Mouse (Mus musculus) heart, postnatal 25 days (tissue): ENCODE data around the gene Rrh. TPM values are rescaled to one million over a fixed set of nuclear protein-coding genes. Genes with fewer than 3 reads are reported as not detected.

ENCODE experiments used
- DNase-seq: peaks from one replicate; pipeline ENCODE4 v3.0.0; 2022; ENCODE audit warnings: low spot score
- intact Hi-C: fragments of 180-260 bp; cut with DNase I; formaldehyde crosslinking; loops from one replicate; pipeline ENCODE4 v1.15.1; 2025
- total RNA-seq, 2 experiments: library from RNA; stranded (reverse); gene quantifications; 2 replicates each; pipeline ENCODE4 v1.2.3; 2021

Gene Rrh
- total RNA-seq: not detected

GRCm38 (mm10) chr3:129822206-129822775, at the start of gene Rrh:
Rrh (minus strand) TSS chr3:129822587.
- no peak for DNase-seq
- intact Hi-C loops: loop anchor here (10.0 kb wide), 1 partner anchor 287 kb away; the partner anchor contains the start of gene Elovl6

- no peak for DNase-seq
- intact Hi-C loops: loop anchor here (5.0 kb wide), 1 partner anchor 214 kb away; no protein-coding TSS in a partner anchor
These were observed 41.3 kb upstream of the Rrh start for GRCm38 (mm10) chr3:129863698-129864097.

GRCm38 (mm10) chr3:129862592-129862991, 40.2 kb upstream of the Rrh start:
- intact Hi-C loops: loop anchor here (5.0 kb wide), 1 partner anchor 215 kb away; no protein-coding TSS in a partner anchor
- no peak for DNase-seq

GRCm38 (mm10) chr3:129846846-129847245, 24.5 kb upstream of the Rrh start:
- DNase-seq: no peak
- intact Hi-C loops: no loop called here

GRCm38 (mm10) chr3:129845868-129846267, 23.5 kb upstream of the Rrh start:
- DNase-seq: no peak
- intact Hi-C loops: no loop called here

GRCm38 (mm10) chr3:129838017-129838416, 15.6 kb upstream of the Rrh start:
- no peak for DNase-seq
- intact Hi-C loops: loop anchor here (10.0 kb wide), 1 partner anchor 867 kb away; the partner anchor contains the start of gene Ostc

GRCm38 (mm10) chr3:129836965-129837364, 14.6 kb upstream of the Rrh start:
- intact Hi-C loops: loop anchor here (10.0 kb wide), 1 partner anchor 868 kb away; the partner anchor contains the start of gene Ostc
- DNase-seq: no peak

- no peak for DNase-seq
- intact Hi-C loops: loop anchor here (10.0 kb wide), 1 partner anchor 869 kb away; the partner anchor contains the start of gene Ostc
These were observed 13.8 kb upstream of the Rrh start for GRCm38 (mm10) chr3:129836051-129836697.

GRCm38 (mm10) chr3:129835388-129835934, 13.1 kb upstream of the Rrh start, which contains the start of gene Cfi:
Cfi (plus strand) TSS chr3:129835884.
- no peak for DNase-seq
- intact Hi-C loops: loop anchor here (10.0 kb wide), 1 partner anchor 869 kb away; the partner anchor contains the start of gene Ostc

- peak; percentile 90 for DNase-seq
- intact Hi-C loops: loop anchor here (2.0 to 10.0 kb wide), 4 partner anchors 46 to 874 kb away; partner anchors contain the start of genes Ostc and Pla2g12a
These were observed 8.7 kb upstream of the Rrh start, which contains the start of gene Gar1 for GRCm38 (mm10) chr3:129831035-129831568. Gar1 (minus strand) TSS chr3:129831396.

GRCm38 (mm10) chr3:129830626-129831025, 8.2 kb upstream of the Rrh start:
- DNase-seq: no peak
- intact Hi-C loops: loop anchor here (2.0 to 10.0 kb wide), 4 partner anchors 47 to 874 kb away; partner anchors contain the start of genes Ostc and Pla2g12a

GRCm38 (mm10) chr3:129827691-129828090, 5.3 kb upstream of the Rrh start:
- intact Hi-C loops: loop anchor here (5.0 to 10.0 kb wide), 3 partner anchors 235 to 293 kb away; partner anchors contain the start of genes Elovl6 and Sec24b
- no peak for DNase-seq

- intact Hi-C loops: loop anchor here (5.0 to 10.0 kb wide), 3 partner anchors 236 to 292 kb away; partner anchors contain the start of genes Elovl6 and Sec24b
- DNase-seq: no peak
These were observed 4.3 kb upstream of the Rrh start for GRCm38 (mm10) chr3:129826691-129827090.

GRCm38 (mm10) chr3:129824891-129825290, 2.5 kb upstream of the Rrh start:
- no peak for DNase-seq
- intact Hi-C loops: loop anchor here (5.0 to 10.0 kb wide), 3 partner anchors 237 to 290 kb away; partner anchors contain the start of genes Elovl6 and Sec24b

- intact Hi-C loops: loop anchor here (10.0 kb wide), 1 partner anchor 289 kb away; the partner anchor contains the start of gene Elovl6
These were observed 1.8 kb upstream of the Rrh start for GRCm38 (mm10) chr3:129824146-129824545.

GRCm38 (mm10) chr3:129823293-129823692, 906 bp upstream of the Rrh start:
- intact Hi-C loops: loop anchor here (10.0 kb wide), 1 partner anchor 288 kb away; the partner anchor contains the start of gene Elovl6
- DNase-seq: no peak

More at GRCm38 (mm10) chr3:129824146-129824545, 1.8 kb upstream of the Rrh start:
- no peak for DNase-seq

- no peak for DNase-seq
- intact Hi-C loops: loop anchor here (10.0 kb wide), 1 partner anchor 287 kb away; the partner anchor contains the start of gene Elovl6
These were observed 651 bp downstream of the Rrh start for GRCm38 (mm10) chr3:129821736-129822135.

- intact Hi-C loops: loop anchor here (10.0 kb wide), 1 partner anchor 286 kb away; the partner anchor contains the start of gene Elovl6
- no peak for DNase-seq
These were observed 1.5 kb downstream of the Rrh start for GRCm38 (mm10) chr3:129820847-129821246.

GRCm38 (mm10) chr3:129803765-129804164, 18.6 kb downstream of the Rrh start, which contains the start of gene Lrit3:
Lrit3 (minus strand) TSS chr3:129804030.
- intact Hi-C loops: no loop called here
- no peak for DNase-seq
